Mouse (Mus musculus): Measurements from ENCODE around the gene Tnfsf9.

GRCm38 (mm10) chr17:57058891-57059485 lies 46.1 kb upstream of the Tnfsf9 start, which contains the start of gene Crb3:
- TF ChIP-seq EP300 (optimal IDR thresholded peaks at IDR 0.05) (no peak), CTCF (IDR thresholded peaks at IDR 0.05; ENCODE audit: low read depth) (no peak)
